ENCODE assay signal across 29 mouse cellular contexts in the genomic region with DNA sequence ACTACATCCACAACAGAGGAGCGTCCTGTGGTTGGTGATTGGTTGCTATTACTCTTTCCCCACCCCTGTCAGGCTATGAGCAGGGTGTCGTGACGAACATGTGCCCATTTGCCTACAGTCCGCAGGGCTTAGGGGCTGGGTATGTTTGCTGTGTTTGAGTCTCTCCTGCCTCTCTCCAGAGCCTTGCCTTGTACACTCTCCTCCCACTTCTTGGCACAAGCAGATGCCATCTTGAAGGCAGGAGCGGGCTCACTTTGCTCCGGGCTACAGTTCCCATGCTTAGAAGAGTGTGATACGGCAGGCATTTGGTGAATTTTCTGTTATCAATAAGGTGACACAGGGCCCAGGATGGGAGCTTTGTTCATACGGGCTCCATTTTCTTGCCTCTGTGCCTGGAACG.
"Had no signal": no experiment of that assay in that cellular context is flagged by ENCODE, and none has a peak within 500 bp of the region (broad histone marks: within the 10 kb centered on the region; RNA-seq: fewer than 3 reads in every experiment).

No protein-coding gene starts in this region.

- H3K27ac ChIP-seq: limb, embryonic 10.5 days; limb, embryonic 12.5 days; limb, embryonic 13.5 days; limb, embryonic 15.5 days; liver, embryonic 12.5 days; liver, embryonic 13.5 days; liver, embryonic 14.5 days; liver, embryonic 15.5 days; lung, embryonic 15.5 days; macrophage; midbrain, embryonic 10.5 days; midbrain, embryonic 12.5 days; midbrain, embryonic 13.5 days; midbrain, embryonic 15.5 days had no signal

- ATAC-seq: liver, embryonic 12.5 days; liver, postnatal 0 days; lung, postnatal 0 days; midbrain, embryonic 13.5 days; midbrain, embryonic 15.5 days; midbrain, embryonic 16.5 days had no signal

- H3K4me3 ChIP-seq: limb, embryonic 10.5 days; limb, embryonic 12.5 days; limb, embryonic 13.5 days; limb, embryonic 15.5 days; liver, embryonic 12.5 days; liver, embryonic 13.5 days; liver, embryonic 15.5 days; lung, embryonic 15.5 days; megakaryocyte, embryonic 14.5 days; midbrain, embryonic 10.5 days; midbrain, embryonic 12.5 days; midbrain, embryonic 13.5 days; midbrain, embryonic 15.5 days; myocyte had no signal

- DNase-seq: left cerebral cortex, postnatal 4 days; liver; liver, embryonic 13.5 days; liver, postnatal 0 days; lung, adult 18-20 months; lung, adult 2 months; lung, embryonic 14.5 days; lung, postnatal 10 days; lung, postnatal 14 days; lung, postnatal 36 days; lung, postnatal 4 days; midbrain, embryonic 14.5 days had no signal
